Mouse (Mus musculus) cortical plate, adult 2 months (tissue): ENCODE data around the gene St3gal5.

ENCODE experiments used
- CTCF ChIP-seq: fragments of 200-500 bp; IDR thresholded peaks from 2 replicates; pipeline ENCODE4 v1.5.1; 2011; ENCODE audit warnings: mild to moderate bottlenecking, control low read depth, low read length; ENCODE audit not compliant: insufficient read depth; ENCODE audit errors: extremely low read depth
- POLR2A ChIP-seq: fragments of 200-500 bp; IDR thresholded peaks from 2 replicates; pipeline ENCODE4 v1.6.1; 2011; ENCODE audit warnings: mild to moderate bottlenecking, low read length, control low read depth; ENCODE audit not compliant: insufficient read depth; ENCODE audit errors: extremely low read depth

DNA sequence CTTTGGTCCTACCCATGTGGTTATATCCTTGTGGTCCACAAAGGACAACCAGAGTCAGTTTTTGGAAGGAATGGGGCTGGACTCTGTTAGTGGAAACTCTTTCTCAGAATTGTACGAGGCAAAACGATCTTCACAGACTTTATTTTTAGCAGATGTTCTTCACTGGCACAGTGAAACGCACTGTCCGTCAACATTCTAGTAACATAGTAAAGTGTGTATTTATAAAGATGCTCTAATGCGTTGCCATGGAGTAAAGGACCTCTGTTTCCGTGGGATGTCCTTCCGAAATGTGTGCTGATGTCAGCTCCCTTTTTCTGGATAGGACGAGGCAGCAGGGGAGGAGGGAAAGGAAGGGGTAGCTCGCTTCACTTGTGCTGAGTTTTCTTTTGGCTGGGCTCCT is 20.9 kb upstream of the St3gal5 start:
- TF ChIP-seq POLR2A (no peak), CTCF (no peak)
